8 mouse cellular contexts compared by ENCODE assay signal in genomic region chr12:34495940-34496339, GRCm38 (mm10).
DNase-seq lines count a peak whose midpoint lies in the region; ATAC-seq and TF ChIP-seq lines count a peak whose summit lies in the region.

No protein-coding gene starts in this region.

- peak overlapping the region; percentile 19 for H3K4me3 ChIP-seq in kidney, embryonic 14.5 days (ENCODE audit: low read length)
- peak overlapping the region; percentile 22 for H3K4me3 ChIP-seq in hindbrain, embryonic 15.5 days

- H3K36me3 ChIP-seq in kidney, embryonic 14.5 days (ENCODE audit: control insufficient read depth, insufficient read depth, low read length): no peaks in the 10 kb centered on the region
- no peaks in the 10 kb centered on the region for H3K36me3 ChIP-seq in hindbrain, embryonic 15.5 days

- TF ChIP-seq POLR2A in brain, embryonic 14.5 days (IDR thresholded peaks at IDR 0.05; ENCODE audit: borderline replicate concordance, extremely low read depth, insufficient read depth, insufficient read length, poor library complexity, severe bottlenecking): no peak

- WGBS in kidney, embryonic 14.5 days: 54% methylated on average over 3 of the region's 3 CpGs
- 46% methylated on average over 3 of the region's 3 CpGs for WGBS in hindbrain, embryonic 15.5 days

- H3K4me1 ChIP-seq in kidney, embryonic 14.5 days (ENCODE audit: control insufficient read depth, insufficient read depth, low read length): no peaks in the 10 kb centered on the region
- H3K4me1 ChIP-seq in hindbrain, embryonic 15.5 days (replicated peaks): no peaks in the 10 kb centered on the region; the same call in 1 of the 2 replicates

- H3K9me3 ChIP-seq in kidney, embryonic 14.5 days (ENCODE audit: control insufficient read depth, low read length): no peaks in the 10 kb centered on the region
- H3K9me3 ChIP-seq in hindbrain, embryonic 15.5 days: no peaks in the 10 kb centered on the region

- TF ChIP-seq CTCF in brain, embryonic 14.5 days (IDR thresholded peaks at IDR 0.05; ENCODE audit: borderline replicate concordance, extremely low read depth, insufficient read depth, insufficient read length): no peak

- DNase-seq in kidney, postnatal 25 days: no peak
- DNase-seq in brain, embryonic 14.5 days (ENCODE audit: low read depth): peak; percentile 52
- no peak for DNase-seq in urinary bladder, postnatal 10 days (ENCODE audit: low spot score)
- DNase-seq in left cerebral cortex, postnatal 10 days (ENCODE audit: extremely low spot score in 1 of 2, low spot score in 2 of 2): no peak
- no peak for DNase-seq in spleen, adult 18-20 months

- no peak overlapping the region; the same call in 1 of the 2 replicates for H3K4me2 ChIP-seq in kidney, embryonic 14.5 days (replicated peaks; ENCODE audit: low read depth, low read length)
- peak overlapping the region; percentile 3; the same call in 1 of the 2 replicates for H3K4me2 ChIP-seq in hindbrain, embryonic 15.5 days

- intact Hi-C loops in left cerebral cortex, postnatal 10 days (cut with DNase I): no loop called here

- H3K9ac ChIP-seq in kidney, embryonic 14.5 days (ENCODE audit: low read depth, low read length): no peak overlapping the region
- H3K9ac ChIP-seq in hindbrain, embryonic 15.5 days: no peak overlapping the region

- H3K27me3 ChIP-seq in kidney, embryonic 14.5 days (ENCODE audit: control insufficient read depth, insufficient read depth, low read length): no peaks in the 10 kb centered on the region
- H3K27me3 ChIP-seq in hindbrain, embryonic 15.5 days: no peaks in the 10 kb centered on the region

- H3K27ac ChIP-seq in kidney, embryonic 14.5 days (ENCODE audit: low read depth, low read length): no peak overlapping the region
- no peak overlapping the region for H3K27ac ChIP-seq in hindbrain, embryonic 15.5 days (replicated peaks)

- ATAC-seq in kidney, embryonic 14.5 days (ENCODE audit: low FRiP score, low TSS enrichment): no peak
- ATAC-seq in CD4-positive, CD25-positive, alpha-beta regulatory T cell, adult 4 months: peak; percentile 75
- no peak for ATAC-seq in hindbrain, embryonic 15.5 days (ENCODE audit: low FRiP score, low read depth)
